8 mouse cellular contexts compared by ENCODE assay signal in the genomic region with DNA sequence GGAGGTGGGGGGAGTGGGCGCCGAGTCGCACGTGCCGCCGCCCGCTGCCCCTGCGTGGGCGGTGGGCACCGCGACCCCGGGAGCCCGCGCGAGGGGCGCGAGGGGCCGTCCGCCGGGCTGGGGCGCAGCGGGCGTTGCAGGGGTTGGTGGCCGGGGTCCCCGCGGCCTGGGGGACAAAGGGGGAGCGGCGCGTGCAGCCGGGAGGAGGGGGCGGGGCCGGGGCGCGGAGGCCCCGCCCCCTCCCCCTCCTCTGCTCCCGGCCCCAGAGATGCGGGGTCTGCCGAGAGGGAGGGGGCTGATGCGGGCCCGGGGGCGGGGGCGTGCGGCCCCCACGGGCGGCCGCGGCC. TPM values are rescaled to one million over a fixed set of nuclear protein-coding genes. Genes with fewer than 3 reads are reported as not detected.
DNase-seq lines count a peak whose midpoint lies in the region; ATAC-seq and TF ChIP-seq lines count a peak whose summit lies in the region.

No protein-coding gene starts in this region.

- peaks cover 15% of the 10 kb centered on the region for H3K36me3 ChIP-seq in heart, embryonic 11.5 days (ENCODE audit: control insufficient read depth, insufficient read depth, low read length)
- no peaks in the 10 kb centered on the region for H3K36me3 ChIP-seq in ES-Bruce4 (ENCODE audit: control insufficient read depth, insufficient read depth, low read length, poor library complexity, severe bottlenecking)
- peaks cover 27% of the 10 kb centered on the region for H3K36me3 ChIP-seq in embryonic facial prominence, embryonic 15.5 days
- peaks cover 23% of the 10 kb centered on the region for H3K36me3 ChIP-seq in limb, embryonic 11.5 days (ENCODE audit: control insufficient read depth, insufficient read depth, low read length)

- H3K4me1 ChIP-seq in heart, embryonic 11.5 days (ENCODE audit: control insufficient read depth, insufficient read depth, low read length): peaks cover 26% of the 10 kb centered on the region
- H3K4me1 ChIP-seq in ES-Bruce4 (ENCODE audit: control insufficient read depth, insufficient read depth, low read length): no peaks in the 10 kb centered on the region
- H3K4me1 ChIP-seq in embryonic facial prominence, embryonic 15.5 days: peaks cover 30% of the 10 kb centered on the region
- peaks cover 16% of the 10 kb centered on the region; the same call in 1 of the 2 replicates for H3K4me1 ChIP-seq in limb, embryonic 11.5 days (ENCODE audit: control insufficient read depth, insufficient read depth, low read length)

- no peaks in the 10 kb centered on the region for H3K27me3 ChIP-seq in heart, embryonic 11.5 days (ENCODE audit: control insufficient read depth, insufficient read depth, low read length)
- no peaks in the 10 kb centered on the region for H3K27me3 ChIP-seq in ES-Bruce4 (ENCODE audit: control insufficient read depth, insufficient read depth, low read length, poor library complexity, severe bottlenecking)
- no peaks in the 10 kb centered on the region for H3K27me3 ChIP-seq in embryonic facial prominence, embryonic 15.5 days
- no peaks in the 10 kb centered on the region for H3K27me3 ChIP-seq in limb, embryonic 11.5 days (ENCODE audit: control insufficient read depth, insufficient read depth, low read length)

- no peak for TF ChIP-seq POLR2A in ES-Bruce4 (IDR thresholded peaks at IDR 0.05; ENCODE audit: insufficient read depth, low read length)

- ATAC-seq in heart, embryonic 11.5 days (replicated peaks; ENCODE audit: insufficient number of reproducible peaks, low FRiP score, low TSS enrichment): no peak
- no peak for ATAC-seq in embryonic facial prominence, embryonic 15.5 days (ENCODE audit: insufficient number of reproducible peaks, low FRiP score, low TSS enrichment, low read depth)
- no peak for ATAC-seq in limb, embryonic 11.5 days (ENCODE audit: insufficient number of reproducible peaks, low FRiP score, low TSS enrichment, low read depth)

- under 1% methylated on average over 16 of the region's 47 CpGs for WGBS in heart, embryonic 11.5 days (ENCODE audit: insufficient replicate concordance)
- whole genome bisulfite sequencing in embryonic facial prominence, embryonic 15.5 days: under 1% methylated on average over 20 of the region's 47 CpGs
- WGBS in limb, embryonic 11.5 days: 0% methylated on average over 10 of the region's 47 CpGs

- peak overlapping the region; percentile 90 for H3K27ac ChIP-seq in heart, embryonic 11.5 days (ENCODE audit: low read depth, low read length)
- no peak overlapping the region for H3K27ac ChIP-seq in ES-Bruce4 (ENCODE audit: insufficient read depth, low read length)
- peak overlapping the region; percentile 97 for H3K27ac ChIP-seq in embryonic facial prominence, embryonic 15.5 days (replicated peaks)
- H3K27ac ChIP-seq in limb, embryonic 11.5 days (replicated peaks; ENCODE audit: low read depth, low read length): peak overlapping the region; percentile 95

- DNase-seq in heart, adult 8-10 months (ENCODE audit: low spot score): no peak
- peak; percentile 70 for DNase-seq in limb, embryonic 11.5 days (ENCODE audit: low spot score)
- DNase-seq in retina, embryonic 14.5 days (ENCODE audit: low spot score): peak; percentile 67
- no peak for DNase-seq in cerebellum, postnatal 4 days (ENCODE audit: low spot score in 2 of 2)
- no peak for DNase-seq in layer of hippocampus, adult 18-20 months (ENCODE audit: low spot score in 2 of 2)

- no peak for TF ChIP-seq CTCF in ES-Bruce4 (IDR thresholded peaks at IDR 0.05; ENCODE audit: low read depth, low read length)

- H3K4me3 ChIP-seq in heart, embryonic 11.5 days (ENCODE audit: low read depth, low read length): peak overlapping the region; percentile 78
- H3K4me3 ChIP-seq in ES-Bruce4 (ENCODE audit: low read depth, low read length): peak overlapping the region; percentile 96
- H3K4me3 ChIP-seq in embryonic facial prominence, embryonic 15.5 days (replicated peaks): peak overlapping the region; percentile 85
- H3K4me3 ChIP-seq in limb, embryonic 11.5 days (ENCODE audit: low read depth, low read length): peak overlapping the region; percentile 69

- no peak for TF ChIP-seq EP300 in ES-Bruce4 (IDR thresholded peaks at IDR 0.05; ENCODE audit: insufficient read depth, low read depth, low read length)

- no peaks in the 10 kb centered on the region for H3K9me3 ChIP-seq in heart, embryonic 11.5 days (replicated peaks; ENCODE audit: control insufficient read depth, low read length)
- no peaks in the 10 kb centered on the region for H3K9me3 ChIP-seq in ES-Bruce4 (replicated peaks; ENCODE audit: control insufficient read depth, insufficient read depth, low read length, poor library complexity, severe bottlenecking)
- H3K9me3 ChIP-seq in embryonic facial prominence, embryonic 15.5 days (replicated peaks): no peaks in the 10 kb centered on the region
- no peaks in the 10 kb centered on the region for H3K9me3 ChIP-seq in limb, embryonic 11.5 days (ENCODE audit: control insufficient read depth, low read length)

- H3K9ac ChIP-seq in heart, embryonic 11.5 days (ENCODE audit: low read depth, low read length): peak overlapping the region; percentile 98
- H3K9ac ChIP-seq in ES-Bruce4 (ENCODE audit: low read depth, poor library complexity, severe bottlenecking): peak overlapping the region; percentile 94
- peak overlapping the region; percentile 90 for H3K9ac ChIP-seq in embryonic facial prominence, embryonic 15.5 days
- H3K9ac ChIP-seq in limb, embryonic 11.5 days (ENCODE audit: low read length): peak overlapping the region; percentile 97

- peak overlapping the region; percentile 93 for H3K4me2 ChIP-seq in heart, embryonic 11.5 days
- H3K4me2 ChIP-seq in embryonic facial prominence, embryonic 15.5 days (replicated peaks): peak overlapping the region; percentile 70
- peak overlapping the region; percentile 94 for H3K4me2 ChIP-seq in limb, embryonic 11.5 days (ENCODE audit: low read depth, severe bottlenecking)

RNA-seq across cellular contexts. Expression of a gene that starts 0.4 kb away (rescaled TPM):
- polyA plus RNA-seq in heart, embryonic 11.5 days (2014; fragmentation: Nextera tagmentation; extraction: Ambion mirVana): 32.4 and 42.3 TPM in 2 replicates
- total RNA-seq in heart, adult 8-10 months (2022): 10 to 100 TPM; 41.5 to 45.8 (median 42.4) TPM
- 60.9 and 75.4 TPM in 2 replicates for polyA plus RNA-seq in ES-Bruce4 (2011; ENCODE audit: insufficient read depth, insufficient read length, low read depth, missing spikeins)
- polyA plus RNA-seq in embryonic facial prominence, embryonic 15.5 days (2015; fragmentation: Nextera tagmentation; extraction: Ambion mirVana): 86.8 and 92.7 TPM in 2 replicates
- 77.8 and 78.9 TPM in 2 replicates for polyA plus RNA-seq in limb, embryonic 11.5 days (2014; fragmentation: Nextera tagmentation; extraction: Ambion mirVana)
- total RNA-seq in layer of hippocampus, adult 18-20 months (2021): 100 to 1,000 TPM; 186 to 193 TPM

RNA-seq across cellular contexts. Expression of a gene that starts 0.6 kb away (rescaled TPM):
- 0.70 and 0.94 TPM in 2 replicates for polyA plus RNA-seq in heart, embryonic 11.5 days (2014; fragmentation: Nextera tagmentation; extraction: Ambion mirVana)
- total RNA-seq in heart, adult 8-10 months (2022): 1 to 10 TPM; 1.8 to 4.1 (median 3.0) TPM
- polyA plus RNA-seq in ES-Bruce4 (2011; ENCODE audit: insufficient read depth, insufficient read length, low read depth, missing spikeins): 9.9 and 10.8 TPM in 2 replicates
- polyA plus RNA-seq in embryonic facial prominence, embryonic 15.5 days (2015; fragmentation: Nextera tagmentation; extraction: Ambion mirVana): 6.7 and 7.3 TPM in 2 replicates
- 0.44 and 0.58 TPM in 2 replicates for polyA plus RNA-seq in limb, embryonic 11.5 days (2014; fragmentation: Nextera tagmentation; extraction: Ambion mirVana)
- total RNA-seq in layer of hippocampus, adult 18-20 months (2021): 1 to 10 TPM in 1 of 2 experiments, under 1 TPM in 1; 0.89 to 3.1 TPM

RNA-seq across cellular contexts. Expression of a gene that starts 15.6 kb away (rescaled TPM):
- polyA plus RNA-seq in heart, embryonic 11.5 days (2014; fragmentation: Nextera tagmentation; extraction: Ambion mirVana): 0.10 and 0.13 TPM in 2 replicates
- not detected for total RNA-seq in heart, adult 8-10 months (2022)
- polyA plus RNA-seq in ES-Bruce4 (2011; ENCODE audit: insufficient read depth, insufficient read length, low read depth, missing spikeins): 5.3 and 5.8 TPM in 2 replicates
- 0.49 and 0.69 TPM in 2 replicates for polyA plus RNA-seq in embryonic facial prominence, embryonic 15.5 days (2015; fragmentation: Nextera tagmentation; extraction: Ambion mirVana)
- polyA plus RNA-seq in limb, embryonic 11.5 days (2014; fragmentation: Nextera tagmentation; extraction: Ambion mirVana): 0.21 TPM in 1 of 2 replicates, not detected in the other
- total RNA-seq in layer of hippocampus, adult 18-20 months (2021): under 1 TPM in 1 of 2 experiments, not detected in 1; 0.43 TPM

RNA-seq across cellular contexts. Expression of a gene that starts 16.8 kb away (rescaled TPM):
- not detected in 2 replicates for polyA plus RNA-seq in heart, embryonic 11.5 days (2014; fragmentation: Nextera tagmentation; extraction: Ambion mirVana)
- total RNA-seq in heart, adult 8-10 months (2022): not detected
- polyA plus RNA-seq in ES-Bruce4 (2011; ENCODE audit: insufficient read depth, insufficient read length, low read depth, missing spikeins): 0.41 TPM in 1 of 2 replicates, not detected in the other
- polyA plus RNA-seq in embryonic facial prominence, embryonic 15.5 days (2015; fragmentation: Nextera tagmentation; extraction: Ambion mirVana): not detected in 2 replicates
- not detected in 2 replicates for polyA plus RNA-seq in limb, embryonic 11.5 days (2014; fragmentation: Nextera tagmentation; extraction: Ambion mirVana)
- under 1 TPM in 1 of 2 experiments, not detected in 1; 0.10 TPM for total RNA-seq in layer of hippocampus, adult 18-20 months (2021)

RNA-seq across cellular contexts. Expression of a gene that starts 19.4 kb away (rescaled TPM):
- polyA plus RNA-seq in heart, embryonic 11.5 days (2014; fragmentation: Nextera tagmentation; extraction: Ambion mirVana): 0.52 and 0.59 TPM in 2 replicates
- 1 to 10 TPM; 8.5 to 9.9 (median 9.1) TPM for total RNA-seq in heart, adult 8-10 months (2022)
- 22.8 and 24.7 TPM in 2 replicates for polyA plus RNA-seq in ES-Bruce4 (2011; ENCODE audit: insufficient read depth, insufficient read length, low read depth, missing spikeins)
- 3.2 and 4.2 TPM in 2 replicates for polyA plus RNA-seq in embryonic facial prominence, embryonic 15.5 days (2015; fragmentation: Nextera tagmentation; extraction: Ambion mirVana)
- polyA plus RNA-seq in limb, embryonic 11.5 days (2014; fragmentation: Nextera tagmentation; extraction: Ambion mirVana): 1.9 and 2.3 TPM in 2 replicates
- total RNA-seq in layer of hippocampus, adult 18-20 months (2021): 1 to 10 TPM; 8.6 to 8.8 TPM

Comparison
In these comparisons a context has a peak if more than half of its experiments do, and no peak if none do; other contexts are left out.
1. DNase-seq: peak in limb, embryonic 11.5 days (single experiment) and retina, embryonic 14.5 days (single experiment); none in heart, adult 8-10 months (single experiment), cerebellum, postnatal 4 days (0 of 2) and layer of hippocampus, adult 18-20 months (0 of 2).
2. Peak in every context shown above with its lines, with median percentiles within 50 percentile points of each other: H3K4me2 ChIP-seq, H3K4me3 ChIP-seq and H3K9ac ChIP-seq.